In genomic region chr12:71885170-71885574, GRCm38 (mm10) we compare ENCODE assay signal across 9 mouse cellular contexts. TPM values are rescaled to one million over a fixed set of nuclear protein-coding genes. Genes with fewer than 3 reads are reported as not detected.
DNase-seq lines count a peak whose midpoint lies in the region; ATAC-seq and TF ChIP-seq lines count a peak whose summit lies in the region.
"Had no signal": no experiment of that assay in that cellular context is flagged by ENCODE, and none has a peak within 500 bp of the region (broad histone marks: within the 10 kb centered on the region; RNA-seq: fewer than 3 reads in every experiment).

No protein-coding gene starts in this region.

- H3K27ac ChIP-seq in layer of hippocampus, adult 2 months = peak overlapping the region; percentile 28; the same call in 1 of the 2 replicates
- peak overlapping the region; percentile 89 for H3K27ac ChIP-seq in heart, embryonic 12.5 days (ENCODE audit: poor library complexity, severe bottlenecking)
- no peak overlapping the region for H3K27ac ChIP-seq in hindbrain, embryonic 14.5 days
- H3K27ac ChIP-seq: embryonic facial prominence, embryonic 13.5 days had no signal

- 16% methylated on average over 2 of the region's 2 CpGs for WGBS in heart, embryonic 12.5 days
- 57% methylated on average over 2 of the region's 2 CpGs for WGBS in hindbrain, embryonic 14.5 days

- H3K27me3 ChIP-seq in heart, embryonic 12.5 days (replicated peaks) = no peaks in the 10 kb centered on the region
- H3K27me3 ChIP-seq in hindbrain, embryonic 14.5 days (ENCODE audit: control insufficient read depth, insufficient read depth, low read length) = no peaks in the 10 kb centered on the region
- H3K27me3 ChIP-seq: embryonic facial prominence, embryonic 13.5 days had no signal

- peak overlapping the region; percentile 50; the same call in 1 of the 2 replicates for H3K9ac ChIP-seq in heart, embryonic 12.5 days
- H3K9ac ChIP-seq in hindbrain, embryonic 14.5 days = no peak overlapping the region
- H3K9ac ChIP-seq: embryonic facial prominence, embryonic 13.5 days had no signal

- H3K4me2 ChIP-seq in heart, embryonic 12.5 days = peak overlapping the region; percentile 41
- no peak overlapping the region for H3K4me2 ChIP-seq in hindbrain, embryonic 14.5 days (replicated peaks)
- H3K4me2 ChIP-seq: embryonic facial prominence, embryonic 13.5 days had no signal

- no peak overlapping the region for H3K4me3 ChIP-seq in layer of hippocampus, adult 2 months
- no peak overlapping the region for H3K4me3 ChIP-seq in heart, embryonic 12.5 days
- H3K4me3 ChIP-seq in hindbrain, embryonic 14.5 days (replicated peaks; ENCODE audit: low read length) = no peak overlapping the region
- H3K4me3 ChIP-seq: embryonic facial prominence, embryonic 13.5 days had no signal

- TF ChIP-seq CTCF in layer of hippocampus, adult 2 months (conservative IDR thresholded peaks at IDR 0.05) = no peak

- ATAC-seq in heart, embryonic 12.5 days (ENCODE audit: insufficient number of reproducible peaks, low FRiP score) = peak; percentile 58; the same call in 1 of the 2 replicates
- ATAC-seq in hindbrain, embryonic 14.5 days (ENCODE audit: low FRiP score) = no peak
- ATAC-seq in megakaryocyte progenitor cell, adult 5-6 weeks (replicated peaks; ENCODE audit: poor library complexity) = no peak

- no peaks in the 10 kb centered on the region for H3K9me3 ChIP-seq in heart, embryonic 12.5 days (replicated peaks)
- no peaks in the 10 kb centered on the region for H3K9me3 ChIP-seq in hindbrain, embryonic 14.5 days (ENCODE audit: control insufficient read depth, low read length)
- H3K9me3 ChIP-seq: embryonic facial prominence, embryonic 13.5 days had no signal

- DNase-seq in layer of hippocampus, adult 2 months (ENCODE audit: low spot score in 2 of 2) = no peak
- DNase-seq in layer of hippocampus, adult 9-11 months = no peak
- DNase-seq in adrenal gland, postnatal 10 days = peak; percentile 57
- DNase-seq in lung, postnatal 36 days = peak; percentile 42
- no peak for DNase-seq in spleen, postnatal 4 days (ENCODE audit: low spot score in 2 of 2)
- no peak for DNase-seq in hindbrain, embryonic 14.5 days (ENCODE audit: low spot score)

- H3K4me1 ChIP-seq in heart, embryonic 12.5 days (replicated peaks) = peaks cover 97% of the 10 kb centered on the region
- H3K4me1 ChIP-seq in hindbrain, embryonic 14.5 days (replicated peaks; ENCODE audit: control insufficient read depth, insufficient read depth, low read length) = peaks cover 21% of the 10 kb centered on the region

- peaks cover 3% of the 10 kb centered on the region; the same call in 1 of the 2 replicates for H3K36me3 ChIP-seq in heart, embryonic 12.5 days
- H3K36me3 ChIP-seq in hindbrain, embryonic 14.5 days (replicated peaks; ENCODE audit: control insufficient read depth, insufficient read depth) = no peaks in the 10 kb centered on the region; the same call in 1 of the 2 replicates
- H3K36me3 ChIP-seq: embryonic facial prominence, embryonic 13.5 days had no signal

RNA-seq across cellular contexts. Expression of gene Daam1, which starts 54.3 kb away (rescaled TPM):
- total RNA-seq in layer of hippocampus, adult 2 months (2021) = 10 to 100 TPM; 64.9 to 69.3 TPM
- total RNA-seq in adrenal gland, postnatal 10 days (2021) = 10 to 100 TPM; 21.8 to 26.7 TPM
- 23.1 and 23.3 TPM in 2 replicates for polyA plus RNA-seq in heart, embryonic 12.5 days (2016; fragmentation: Nextera tagmentation; extraction: Ambion mirVana)
- polyA plus RNA-seq in hindbrain, embryonic 14.5 days (2014; fragmentation: Nextera tagmentation; extraction: Ambion mirVana) = 41.2 and 44.2 TPM in 2 replicates
- total RNA-seq in megakaryocyte progenitor cell, adult 5-6 weeks (2015) = 16.9 and 17.9 TPM in 2 replicates
- 17.5 and 17.7 TPM in 2 replicates for total RNA-seq in megakaryocyte progenitor cell, adult 5-6 weeks (2017)

Comparison
In these comparisons a context has a peak if more than half of its experiments do, and no peak if none do; other contexts are left out.
1. DNase-seq: peak in adrenal gland, postnatal 10 days (single experiment) and lung, postnatal 36 days (single experiment); none in layer of hippocampus, adult 2 months (0 of 2), layer of hippocampus, adult 9-11 months (single experiment), spleen, postnatal 4 days (0 of 2) and hindbrain, embryonic 14.5 days (single experiment).